Mouse (Mus musculus): Measurements from ENCODE around the gene Bud13.

Bud13 gene

DNA sequence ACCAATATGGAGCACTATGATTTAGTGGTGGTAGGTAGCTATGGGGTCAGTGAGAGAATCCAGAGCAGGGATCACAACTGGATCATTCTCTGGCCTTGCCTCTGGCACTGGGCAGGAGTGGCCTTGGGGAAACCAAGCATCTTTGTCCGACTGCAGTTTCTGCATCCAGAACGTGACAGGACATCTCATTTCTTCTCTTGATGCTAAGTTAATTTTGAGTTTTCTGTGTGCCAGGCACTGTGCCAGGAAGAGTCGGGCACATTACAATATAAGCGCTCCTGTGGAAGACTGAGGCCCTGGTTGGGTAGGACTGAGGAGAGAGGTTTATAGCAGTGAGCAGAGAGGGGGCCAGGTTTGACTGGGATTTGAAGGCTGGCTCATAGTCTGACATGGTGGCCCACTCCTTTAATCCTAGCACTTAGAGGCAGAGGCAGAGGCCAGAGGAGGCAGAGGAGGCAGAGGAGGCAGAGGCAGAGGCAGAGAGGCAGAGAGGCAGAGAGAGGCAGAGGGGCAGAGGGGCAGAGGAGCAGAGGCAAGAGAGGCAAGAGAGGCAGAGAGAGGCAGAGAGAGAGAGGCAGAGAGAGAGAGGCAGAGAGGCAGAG, 56.3 kb downstream of the Bud13 start:
- no peak for DNase-seq

GRCm38 (mm10) chr9:46345887-46346665, 63.3 kb downstream of the Bud13 start:
- no peak for DNase-seq

All from lung, adult 18-20 months (tissue).